Mouse (Mus musculus): ENCODE results near the gene Cpne1. TPM values are rescaled to one million over a fixed set of nuclear protein-coding genes. Genes with fewer than 3 reads are reported as not detected.

Gene Cpne1
- polyA plus RNA-seq, 1 experiment from 2014 or later = 23.2 TPM

GRCm38 (mm10) chr2:156067916-156068315 is 43.8 kb downstream of the Cpne1 start:
- H3K4me3 ChIP-seq (replicated peaks; ENCODE audit: low read depth, low read length) = no peak overlapping the region
- no peak overlapping the region for H3K27ac ChIP-seq (replicated peaks; ENCODE audit: low read depth, low read length)
- ATAC-seq (ENCODE audit: low FRiP score, low TSS enrichment) (no peak), DNase-seq (no peak)
- no peak overlapping the region for H3K4me2 ChIP-seq (ENCODE audit: low read length)
- 92% methylated on average over 10 of the region's 10 CpGs for WGBS
- peaks cover 10% of the 10 kb centered on the region; the same call in 1 of the 2 replicates for H3K4me1 ChIP-seq (ENCODE audit: control insufficient read depth, insufficient read depth, low read length)
- peaks cover 46% of the 10 kb centered on the region for H3K36me3 ChIP-seq (ENCODE audit: control insufficient read depth, insufficient read depth, low read length)
- no peak overlapping the region for H3K9ac ChIP-seq (replicated peaks; ENCODE audit: low read length)
- no peaks in the 10 kb centered on the region for H3K27me3 ChIP-seq (ENCODE audit: control insufficient read depth, insufficient read depth, low read length)
- no peaks in the 10 kb centered on the region for H3K9me3 ChIP-seq (ENCODE audit: control insufficient read depth, low read length)

- no peak for ATAC-seq (ENCODE audit: low FRiP score, low TSS enrichment)
- Histone ChIP-seq H3K27ac (replicated peaks; ENCODE audit: low read depth, low read length) (no peak overlapping the region), H3K4me3 (replicated peaks; ENCODE audit: low read depth, low read length) (peak overlapping the region; percentile 71), H3K36me3 (ENCODE audit: control insufficient read depth, insufficient read depth, low read length) (peaks cover 30% of the 10 kb centered on the region), H3K27me3 (ENCODE audit: control insufficient read depth, insufficient read depth, low read length) (no peaks in the 10 kb centered on the region), H3K9ac (replicated peaks; ENCODE audit: low read length) (peak overlapping the region; percentile 80), H3K4me2 (ENCODE audit: low read length) (peak overlapping the region; percentile 94), H3K4me1 (ENCODE audit: control insufficient read depth, insufficient read depth, low read length) (peaks cover 10% of the 10 kb centered on the region; the same call in 1 of the 2 replicates), H3K9me3 (ENCODE audit: control insufficient read depth, low read length) (no peaks in the 10 kb centered on the region)
- WGBS = 35% methylated on average over 10 of the region's 10 CpGs
- no peak for DNase-seq
Observed at GRCm38 (mm10) chr2:156066126-156066525, 45.6 kb downstream of the Cpne1 start.

- Histone ChIP-seq H3K36me3 (ENCODE audit: control insufficient read depth, insufficient read depth, low read length) (peaks cover 24% of the 10 kb centered on the region), H3K4me3 (replicated peaks; ENCODE audit: low read depth, low read length) (peak within 1 kb of the TSS; percentile 71), H3K4me2 (ENCODE audit: low read length) (peak within 1 kb of the TSS; percentile 94), H3K9ac (replicated peaks; ENCODE audit: low read length) (peak within 1 kb of the TSS; percentile 80), H3K4me1 (ENCODE audit: control insufficient read depth, insufficient read depth, low read length) (peaks cover 10% of the 10 kb centered on the region; the same call in 1 of the 2 replicates), H3K27ac (replicated peaks; ENCODE audit: low read depth, low read length) (peak within 1 kb of the TSS; percentile 85), H3K9me3 (ENCODE audit: control insufficient read depth, low read length) (no peaks in the 10 kb centered on the region), H3K27me3 (ENCODE audit: control insufficient read depth, insufficient read depth, low read length) (no peaks in the 10 kb centered on the region)
- under 1% methylated on average over 69 of the region's 81 CpGs for WGBS
- DNase-seq = peak; percentile 88
- peak; percentile 87 for ATAC-seq (ENCODE audit: low FRiP score, low TSS enrichment)
Observed at GRCm38 (mm10) chr2:156065099-156066041, 46.4 kb downstream of the Cpne1 start, which contains the start of gene Spag4. Spag4 (plus strand) TSS chr2:156065175.

GRCm38 (mm10) chr2:156052816-156053215 is 58.9 kb downstream of the Cpne1 start, which contains the start of gene Fer1l4:
Fer1l4 (minus strand) TSS chr2:156052947.
- no peaks in the 10 kb centered on the region for H3K27me3 ChIP-seq (ENCODE audit: control insufficient read depth, insufficient read depth, low read length)
- ATAC-seq (ENCODE audit: low FRiP score, low TSS enrichment) (no peak), DNase-seq (no peak)
- no peaks in the 10 kb centered on the region for H3K36me3 ChIP-seq (ENCODE audit: control insufficient read depth, insufficient read depth, low read length)
- no peaks in the 10 kb centered on the region for H3K9me3 ChIP-seq (ENCODE audit: control insufficient read depth, low read length)
- H3K27ac ChIP-seq (replicated peaks; ENCODE audit: low read depth, low read length) = no peak within 1 kb of the TSS
- no peaks in the 10 kb centered on the region for H3K4me1 ChIP-seq (ENCODE audit: control insufficient read depth, insufficient read depth, low read length)
- no peak within 1 kb of the TSS for H3K9ac ChIP-seq (replicated peaks; ENCODE audit: low read length)
- no peak within 1 kb of the TSS for H3K4me2 ChIP-seq (ENCODE audit: low read length)
- no peak within 1 kb of the TSS for H3K4me3 ChIP-seq (replicated peaks; ENCODE audit: low read depth, low read length)
- 85% methylated on average over 9 of the region's 9 CpGs for WGBS

- Histone ChIP-seq H3K36me3 (ENCODE audit: control insufficient read depth, insufficient read depth, low read length) (no peaks in the 10 kb centered on the region), H3K27me3 (ENCODE audit: control insufficient read depth, insufficient read depth, low read length) (no peaks in the 10 kb centered on the region), H3K4me3 (replicated peaks; ENCODE audit: low read depth, low read length) (no peak overlapping the region), H3K27ac (replicated peaks; ENCODE audit: low read depth, low read length) (no peak overlapping the region), H3K4me1 (ENCODE audit: control insufficient read depth, insufficient read depth, low read length) (no peaks in the 10 kb centered on the region), H3K9ac (replicated peaks; ENCODE audit: low read length) (no peak overlapping the region), H3K9me3 (ENCODE audit: control insufficient read depth, low read length) (no peaks in the 10 kb centered on the region), H3K4me2 (ENCODE audit: low read length) (no peak overlapping the region)
- ATAC-seq (ENCODE audit: low FRiP score, low TSS enrichment) = no peak
- WGBS = 6% methylated on average over 19 of the region's 19 CpGs
- no peak for DNase-seq
Observed at GRCm38 (mm10) chr2:156047929-156048328, 63.8 kb downstream of the Cpne1 start.

- no peak for ATAC-seq (ENCODE audit: low FRiP score, low TSS enrichment)
- Histone ChIP-seq H3K9me3 (ENCODE audit: control insufficient read depth, low read length) (no peaks in the 10 kb centered on the region), H3K4me3 (replicated peaks; ENCODE audit: low read depth, low read length) (no peak overlapping the region), H3K9ac (replicated peaks; ENCODE audit: low read length) (no peak overlapping the region), H3K4me1 (ENCODE audit: control insufficient read depth, insufficient read depth, low read length) (no peaks in the 10 kb centered on the region), H3K27ac (replicated peaks; ENCODE audit: low read depth, low read length) (no peak overlapping the region), H3K27me3 (ENCODE audit: control insufficient read depth, insufficient read depth, low read length) (no peaks in the 10 kb centered on the region), H3K36me3 (ENCODE audit: control insufficient read depth, insufficient read depth, low read length) (no peaks in the 10 kb centered on the region), H3K4me2 (ENCODE audit: low read length) (no peak overlapping the region)
- WGBS = 87% methylated on average over 8 of the region's 8 CpGs
- no peak for DNase-seq
Observed at GRCm38 (mm10) chr2:156042903-156043302, 68.9 kb downstream of the Cpne1 start.

GRCm38 (mm10) chr2:156039390-156039789 is 72.4 kb downstream of the Cpne1 start:
- Histone ChIP-seq H3K4me2 (ENCODE audit: low read length) (no peak overlapping the region), H3K9me3 (ENCODE audit: control insufficient read depth, low read length) (no peaks in the 10 kb centered on the region), H3K27ac (replicated peaks; ENCODE audit: low read depth, low read length) (no peak overlapping the region), H3K36me3 (ENCODE audit: control insufficient read depth, insufficient read depth, low read length) (no peaks in the 10 kb centered on the region), H3K27me3 (ENCODE audit: control insufficient read depth, insufficient read depth, low read length) (no peaks in the 10 kb centered on the region), H3K4me1 (ENCODE audit: control insufficient read depth, insufficient read depth, low read length) (no peaks in the 10 kb centered on the region), H3K4me3 (replicated peaks; ENCODE audit: low read depth, low read length) (no peak overlapping the region), H3K9ac (replicated peaks; ENCODE audit: low read length) (no peak overlapping the region)
- WGBS = 92% methylated on average over 3 of the region's 3 CpGs
- no peak for ATAC-seq (ENCODE audit: low FRiP score, low TSS enrichment)
- DNase-seq = no peak

GRCm38 (mm10) chr2:156025482-156025881 is 86.3 kb downstream of the Cpne1 start:
- Histone ChIP-seq H3K4me2 (ENCODE audit: low read length) (no peak overlapping the region), H3K4me3 (replicated peaks; ENCODE audit: low read depth, low read length) (no peak overlapping the region), H3K27ac (replicated peaks; ENCODE audit: low read depth, low read length) (no peak overlapping the region), H3K9ac (replicated peaks; ENCODE audit: low read length) (no peak overlapping the region), H3K27me3 (ENCODE audit: control insufficient read depth, insufficient read depth, low read length) (no peaks in the 10 kb centered on the region), H3K36me3 (ENCODE audit: control insufficient read depth, insufficient read depth, low read length) (0 out of 2 replicates have a peak, but pooled peaks cover 2% of the 10 kb centered on the region), H3K9me3 (ENCODE audit: control insufficient read depth, low read length) (no peaks in the 10 kb centered on the region), H3K4me1 (ENCODE audit: control insufficient read depth, insufficient read depth, low read length) (no peaks in the 10 kb centered on the region)
- no peak for ATAC-seq (ENCODE audit: low FRiP score, low TSS enrichment)
- DNase-seq = peak; percentile 13
